8 mouse cellular contexts compared by ENCODE assay signal in the genomic region with DNA sequence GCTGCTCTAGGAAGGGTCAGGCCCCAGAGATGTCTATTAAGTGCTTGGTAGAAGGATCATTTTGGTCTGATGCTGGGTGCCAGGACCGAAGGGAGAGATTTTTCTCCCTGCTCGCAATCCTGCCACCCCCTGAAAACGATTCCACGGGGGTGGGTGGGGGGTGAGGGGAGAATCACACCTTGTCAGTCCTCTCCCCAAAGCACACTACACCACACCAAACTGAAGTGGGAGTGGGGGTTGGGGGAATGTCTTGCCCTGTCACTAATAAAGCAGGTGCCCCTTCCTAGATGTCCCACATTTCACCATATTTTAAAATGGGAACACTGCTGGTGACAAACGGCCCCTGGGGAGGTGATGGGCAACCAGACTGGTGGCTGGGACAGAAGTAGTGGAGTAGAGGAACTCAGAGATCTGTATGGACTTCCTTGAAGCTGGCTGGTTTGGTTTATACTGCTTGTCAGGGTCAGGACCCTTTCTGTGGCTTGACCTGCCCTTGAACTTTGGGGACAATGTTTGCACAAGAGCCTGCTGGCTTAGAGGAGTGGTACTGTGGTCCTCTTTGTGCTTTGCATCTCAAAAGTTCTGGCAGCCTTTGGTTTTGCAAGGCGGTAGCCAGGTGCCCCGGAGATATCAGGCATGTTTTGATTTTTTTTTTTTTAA.
DNase-seq lines count a peak whose midpoint lies in the region; ATAC-seq and TF ChIP-seq lines count a peak whose summit lies in the region.

No protein-coding gene starts in this region.

- peak overlapping the region; percentile 61 for H3K4me3 ChIP-seq in kidney, embryonic 16.5 days (ENCODE audit: low read length)
- peak overlapping the region; percentile 70 for H3K4me3 ChIP-seq in heart, embryonic 15.5 days
- peak overlapping the region; percentile 72 for H3K4me3 ChIP-seq in lung, adult 2 months (replicated peaks; ENCODE audit: extremely low read depth, low read depth, low read length)

- peak overlapping the region; percentile 94 for H3K4me2 ChIP-seq in kidney, embryonic 16.5 days (replicated peaks; ENCODE audit: low read depth, low read length)
- H3K4me2 ChIP-seq in heart, embryonic 15.5 days = peak overlapping the region; percentile 96

- peak overlapping the region; percentile 68 for H3K9ac ChIP-seq in kidney, embryonic 16.5 days (replicated peaks; ENCODE audit: low read length)
- peak overlapping the region; percentile 72 for H3K9ac ChIP-seq in heart, embryonic 15.5 days

- TF ChIP-seq POLR2A in lung, adult 2 months (IDR thresholded peaks at IDR 0.05; ENCODE audit: borderline replicate concordance, extremely low read depth, low read depth, low read length) = no peak

- peaks cover 19% of the 10 kb centered on the region; the same call in 1 of the 2 replicates for H3K4me1 ChIP-seq in kidney, embryonic 16.5 days (ENCODE audit: insufficient read depth, low read length)
- peaks cover 44% of the 10 kb centered on the region for H3K4me1 ChIP-seq in heart, embryonic 15.5 days (replicated peaks)
- peaks cover 13% of the 10 kb centered on the region for H3K4me1 ChIP-seq in lung, adult 2 months (ENCODE audit: control insufficient read depth, insufficient read depth, low read length)

- peaks cover 6% of the 10 kb centered on the region; the same call in 1 of the 2 replicates for H3K27me3 ChIP-seq in kidney, embryonic 16.5 days (ENCODE audit: insufficient read depth, low read length)
- no peaks in the 10 kb centered on the region for H3K27me3 ChIP-seq in heart, embryonic 15.5 days

- no peak for TF ChIP-seq CTCF in lung, adult 2 months (IDR thresholded peaks at IDR 0.05; ENCODE audit: insufficient read depth, low read length)

- H3K9me3 ChIP-seq in kidney, embryonic 16.5 days (ENCODE audit: low read length) = no peaks in the 10 kb centered on the region
- no peaks in the 10 kb centered on the region for H3K9me3 ChIP-seq in heart, embryonic 15.5 days (replicated peaks)

- no peak overlapping the region for H3K27ac ChIP-seq in kidney, embryonic 16.5 days (ENCODE audit: low read length)
- 0 out of 2 replicates have a peak overlapping the region, but pooled peaks have one; percentile 43 for H3K27ac ChIP-seq in heart, embryonic 15.5 days

- no peak for DNase-seq in kidney, postnatal 4 days
- DNase-seq in cerebellum, adult 9-10 months = peak; percentile 69
- DNase-seq in lung, adult 2 months = peak; percentile 35
- DNase-seq in adrenal gland, adult 2 months = no peak
- DNase-seq in spleen, postnatal 36 days (ENCODE audit: low spot score in 2 of 2) = no peak

- no peaks in the 10 kb centered on the region for H3K36me3 ChIP-seq in kidney, embryonic 16.5 days (ENCODE audit: insufficient read depth, low read length)
- no peaks in the 10 kb centered on the region for H3K36me3 ChIP-seq in heart, embryonic 15.5 days

- 13% methylated on average over 7 of the region's 7 CpGs for WGBS in kidney, embryonic 16.5 days
- WGBS in heart, embryonic 15.5 days = 18% methylated on average over 7 of the region's 7 CpGs
- WGBS in lung, adult 2 months = 11% methylated on average over 7 of the region's 7 CpGs

- ATAC-seq in kidney, embryonic 16.5 days (ENCODE audit: low FRiP score, low TSS enrichment) = no peak
- no peak for ATAC-seq in heart, embryonic 15.5 days (replicated peaks; ENCODE audit: insufficient number of reproducible peaks, insufficient read depth, low FRiP score, low read depth)
- no peak for ATAC-seq in megakaryocyte-erythroid progenitor cell, adult 5-6 weeks (replicated peaks; ENCODE audit: low FRiP score, low TSS enrichment, poor library complexity, severe bottlenecking)

Comparison
In these comparisons a context has a peak if more than half of its experiments do, and no peak if none do; other contexts are left out.
1. DNase-seq: peak in cerebellum, adult 9-10 months (single experiment) and lung, adult 2 months (single experiment); none in kidney, postnatal 4 days (0 of 2), adrenal gland, adult 2 months (single experiment) and spleen, postnatal 36 days (0 of 2).
2. Peak in every context shown above with its lines, with median percentiles within 50 percentile points of each other: H3K4me3 ChIP-seq.